ENCODE assay signal across 23 mouse cellular contexts in the genomic region with DNA sequence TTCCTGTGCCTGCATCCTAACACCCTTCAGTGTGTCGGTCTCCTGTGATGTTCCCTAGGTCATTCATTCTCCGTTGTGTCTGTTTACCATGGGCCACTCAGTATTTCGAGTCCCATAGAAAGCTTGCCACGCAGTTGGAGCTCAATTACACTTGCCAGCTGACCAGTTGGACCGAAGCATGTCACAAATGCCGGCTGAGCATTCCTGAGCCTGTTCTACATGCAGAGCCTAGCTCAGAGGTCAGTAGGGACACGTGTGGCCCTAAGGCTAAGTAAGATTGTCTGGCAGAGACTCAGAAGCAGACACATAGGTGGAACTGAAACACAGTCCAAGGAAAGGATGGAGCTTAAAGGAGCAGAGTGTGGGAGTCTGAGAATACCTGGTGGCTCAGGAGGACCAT. TPM values are rescaled to one million over a fixed set of nuclear protein-coding genes. Genes with fewer than 3 reads are reported as not detected.
DNase-seq lines count a peak whose midpoint lies in the region; ATAC-seq and TF ChIP-seq lines count a peak whose summit lies in the region.
"Had no signal": no experiment of that assay in that cellular context is flagged by ENCODE, and none has a peak within 500 bp of the region (broad histone marks: within the 10 kb centered on the region; RNA-seq: fewer than 3 reads in every experiment).

No protein-coding gene starts in this region.

- H3ac ChIP-seq in myocyte (ENCODE audit: control insufficient read depth, insufficient read length): no peak overlapping the region

- no peaks in the 10 kb centered on the region for H3K9me3 ChIP-seq in hindbrain, embryonic 10.5 days
- H3K9me3 ChIP-seq in hindbrain, embryonic 14.5 days (ENCODE audit: control insufficient read depth, low read length): no peaks in the 10 kb centered on the region
- no peaks in the 10 kb centered on the region for H3K9me3 ChIP-seq in kidney, embryonic 15.5 days (replicated peaks)

- H3K27me3 ChIP-seq in hindbrain, embryonic 10.5 days (ENCODE audit: insufficient read depth, poor library complexity, severe bottlenecking): peaks cover 11% of the 10 kb centered on the region; the same call in 1 of the 2 replicates
- H3K27me3 ChIP-seq in hindbrain, embryonic 14.5 days (ENCODE audit: control insufficient read depth, insufficient read depth, low read length): 0 out of 2 replicates have a peak, but pooled peaks cover 2% of the 10 kb centered on the region
- no peaks in the 10 kb centered on the region for H3K27me3 ChIP-seq in kidney, embryonic 15.5 days
- H3K27me3 ChIP-seq in myocyte (ENCODE audit: control insufficient read depth, insufficient read depth, insufficient read length): peaks cover 4% of the 10 kb centered on the region

- H3K79me2 ChIP-seq in myocyte (ENCODE audit: control insufficient read depth, insufficient read depth): no peaks in the 10 kb centered on the region

- no peak overlapping the region for H3K4me3 ChIP-seq in hindbrain, embryonic 10.5 days
- H3K4me3 ChIP-seq in hindbrain, embryonic 14.5 days (replicated peaks; ENCODE audit: low read length): no peak overlapping the region
- no peak overlapping the region for H3K4me3 ChIP-seq in kidney, embryonic 15.5 days (replicated peaks)
- no peak overlapping the region for H3K4me3 ChIP-seq in myocyte
- H3K4me3 ChIP-seq: forebrain, embryonic 10.5 days; forebrain, embryonic 13.5 days; hindbrain, embryonic 13.5 days had no signal

- no peak overlapping the region for H3K4me2 ChIP-seq in hindbrain, embryonic 14.5 days (replicated peaks)
- no peak overlapping the region for H3K4me2 ChIP-seq in kidney, embryonic 15.5 days
- peak overlapping the region; percentile 36 for H3K4me2 ChIP-seq in myocyte (ENCODE audit: low read depth)
- H3K4me2 ChIP-seq: forebrain, embryonic 13.5 days; heart, embryonic 11.5 days; hindbrain, embryonic 13.5 days had no signal

- H3K36me3 ChIP-seq in hindbrain, embryonic 10.5 days: no peaks in the 10 kb centered on the region
- H3K36me3 ChIP-seq in hindbrain, embryonic 14.5 days (replicated peaks; ENCODE audit: control insufficient read depth, insufficient read depth): no peaks in the 10 kb centered on the region
- no peaks in the 10 kb centered on the region for H3K36me3 ChIP-seq in kidney, embryonic 15.5 days
- no peaks in the 10 kb centered on the region for H3K36me3 ChIP-seq in myocyte (ENCODE audit: control insufficient read depth, insufficient read depth)
- H3K36me3 ChIP-seq: forebrain, embryonic 10.5 days; hindbrain, embryonic 13.5 days had no signal

- no peak for DNase-seq in hindbrain, embryonic 10.5 days (ENCODE audit: low spot score)
- no peak for DNase-seq in hindbrain, embryonic 14.5 days (ENCODE audit: low spot score)
- peak; percentile 16 to 19 for DNase-seq in kidney, postnatal 36 days
- DNase-seq in ovary, adult 18-20 months (ENCODE audit: low spot score): no peak
- DNase-seq: adrenal gland, adult 8-10 months; adrenal gland, postnatal 25 days; cerebellum, adult 11-12 months; cerebellum, adult 9-10 months; gastrocnemius, postnatal 10 days; gastrocnemius, postnatal 36 days; heart, postnatal 10 days had no signal

- 0 out of 2 replicates have a peak overlapping the region, but pooled peaks have one; percentile 13 for H3K27ac ChIP-seq in hindbrain, embryonic 10.5 days
- H3K27ac ChIP-seq in hindbrain, embryonic 14.5 days: no peak overlapping the region
- H3K27ac ChIP-seq in kidney, embryonic 15.5 days: no peak overlapping the region
- H3K27ac ChIP-seq: forebrain, embryonic 10.5 days; forebrain, embryonic 13.5 days; hindbrain, embryonic 13.5 days; hindbrain, postnatal 0 days had no signal

- no peak for TF ChIP-seq POLR2A in myocyte (IDR thresholded peaks at IDR 0.05; ENCODE audit: insufficient read length, low read depth)

- 79% methylated on average over 7 of the region's 7 CpGs for WGBS in hindbrain, embryonic 10.5 days
- WGBS in hindbrain, embryonic 14.5 days: 81% methylated on average over 7 of the region's 7 CpGs
- WGBS in kidney, embryonic 15.5 days: 83% methylated on average over 7 of the region's 7 CpGs

- H3K9ac ChIP-seq in hindbrain, embryonic 14.5 days: no peak overlapping the region
- no peak overlapping the region for H3K9ac ChIP-seq in kidney, embryonic 15.5 days
- H3K9ac ChIP-seq: forebrain, embryonic 13.5 days; hindbrain, embryonic 13.5 days had no signal

- no peak for ATAC-seq in hindbrain, embryonic 14.5 days (ENCODE audit: low FRiP score)
- ATAC-seq in kidney, embryonic 15.5 days (replicated peaks; ENCODE audit: low FRiP score): no peak
- ATAC-seq: activated CD4-positive, CD25-positive, alpha-beta regulatory T cell, adult 4 months; CD4-positive, CD25-positive, alpha-beta regulatory T cell, adult 4 months; forebrain, embryonic 13.5 days; forebrain, embryonic 16.5 days; hindbrain, postnatal 0 days; inflammation-experienced regulatory T-cells, adult 6 months had no signal

- peaks cover 26% of the 10 kb centered on the region for H3K4me1 ChIP-seq in hindbrain, embryonic 10.5 days (replicated peaks)
- no peaks in the 10 kb centered on the region for H3K4me1 ChIP-seq in hindbrain, embryonic 14.5 days (replicated peaks; ENCODE audit: control insufficient read depth, insufficient read depth, low read length)
- no peaks in the 10 kb centered on the region for H3K4me1 ChIP-seq in kidney, embryonic 15.5 days
- H3K4me1 ChIP-seq: forebrain, embryonic 13.5 days; hindbrain, embryonic 13.5 days had no signal

TF ChIP-seq in myocyte, 11 proteins besides CTCF, POLR2A, EP300 and RAD21:
- TF ChIP-seq CEBPB (IDR thresholded peaks at IDR 0.05; ENCODE audit: insufficient read depth, poor library complexity, severe bottlenecking) (no peak), MYOD1 (IDR thresholded peaks at IDR 0.05; ENCODE audit: control insufficient read depth in 1 of 3, insufficient read length in 2 of 3, low read depth in 2 of 3) (peak in 1 of 3 experiments; percentile 27), MYOG (IDR thresholded peaks at IDR 0.05; ENCODE audit: control insufficient read depth in 1 of 3, insufficient read depth in 1 of 3, insufficient read length in 2 of 3, low read depth in 2 of 3) (peak in 2 of 3 experiments; percentile 14 to 72)

RNA-seq across cellular contexts. Expression of gene Gm12689, which starts 50.5 kb away (rescaled TPM):
- 0.10 and 0.11 TPM in 2 replicates for polyA plus RNA-seq in hindbrain, embryonic 10.5 days (2016; fragmentation: Nextera tagmentation; extraction: Ambion mirVana)
- 0.24 and 0.35 TPM in 2 replicates for polyA plus RNA-seq in hindbrain, embryonic 14.5 days (2014; fragmentation: Nextera tagmentation; extraction: Ambion mirVana)
- 0.19 and 0.38 TPM in 2 replicates for polyA plus RNA-seq in kidney, embryonic 15.5 days (2015; fragmentation: Nextera tagmentation; extraction: Ambion mirVana)
- polyA plus RNA-seq in myocyte (2012; fragmentation: generic; extraction: Trizol): 0.02 TPM
- polyA plus RNA-seq: activated CD4-positive, CD25-positive, alpha-beta regulatory T cell, adult 4 months; embryonic facial prominence, embryonic 11.5 days; inflammation-experienced regulatory T-cells, adult 6 months had no signal

Comparison
In these comparisons a context has a peak if more than half of its experiments do, and no peak if none do; other contexts are left out.
1. DNase-seq: peak in kidney, postnatal 36 days (2 of 2); none in hindbrain, embryonic 10.5 days (single experiment), hindbrain, embryonic 14.5 days (single experiment) and ovary, adult 18-20 months (single experiment).